Mouse (Mus musculus): ENCODE results near the gene Snd1.

DNA sequence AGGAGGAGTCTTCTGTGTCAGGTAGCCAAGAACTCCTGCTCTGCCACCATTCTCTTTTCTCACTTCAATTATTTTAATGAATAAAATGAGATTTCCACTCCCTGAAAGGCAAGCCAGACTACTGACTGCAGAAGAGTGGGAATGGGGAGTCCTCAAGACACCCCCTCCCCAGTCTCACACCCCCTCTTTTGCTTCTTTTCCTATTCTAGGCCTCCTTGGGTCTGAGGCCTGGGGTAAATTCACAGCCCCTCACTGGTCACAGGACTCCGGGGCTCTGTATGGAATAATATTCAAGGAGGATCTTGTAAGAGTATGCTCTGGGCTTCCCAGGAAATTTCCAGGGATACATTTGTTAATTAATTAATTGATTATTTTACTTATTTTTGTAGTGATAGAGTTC lies 507.9 kb downstream of the Snd1 start:
- no peak for TF ChIP-seq NANOG (IDR thresholded peaks at IDR 0.05; ENCODE audit: borderline replicate concordance, low read length)
- TF ChIP-seq CTCF (conservative IDR thresholded peaks at IDR 0.05; ENCODE audit: low read length): no peak
- no peak for TF ChIP-seq POU5F1 (IDR thresholded peaks at IDR 0.05; ENCODE audit: borderline replicate concordance, low read length)

Data from E14TG2a.4 (cell line).